Mouse (Mus musculus) kidney, adult 2 months (tissue): ENCODE results near the gene Pfas. TPM values are rescaled to one million over a fixed set of nuclear protein-coding genes. Genes with fewer than 3 reads are reported as not detected.
"Not testable (repeated sequence)": the region's sequence is repeated elsewhere in the genome, so short reads cannot be mapped to it uniquely, and the experiment has no call there.

Experiments used
- DNase-seq: peaks from one replicate; pipeline ENCODE4 v3.0.0; 2021
- H3K27ac ChIP-seq: fragments of 200-500 bp; 2 replicates; pipeline ENCODE4 v1.5.1; 2012; ENCODE audit warnings: low read depth, low read length, control low read depth, inconsistent platforms; ENCODE audit not compliant: insufficient read depth
- H3K27me3 ChIP-seq: fragments of 200-500 bp; replicated peaks from 2 replicates; pipeline ENCODE4 v1.6.1; 2012; ENCODE audit warnings: mild to moderate bottlenecking, moderate library complexity, low read length, inconsistent platforms; ENCODE audit not compliant: control insufficient read depth, insufficient read depth
- H3K36me3 ChIP-seq: fragments of 200-500 bp; 2 replicates; pipeline ENCODE4 v1.6.1; 2012; ENCODE audit warnings: mild to moderate bottlenecking, moderate library complexity, low read length, inconsistent platforms; ENCODE audit not compliant: control insufficient read depth, insufficient read depth
- H3K4me1 ChIP-seq: fragments of 200-500 bp; 2 replicates; pipeline ENCODE4 v1.6.1; 2011; ENCODE audit warnings: low read length; ENCODE audit not compliant: control insufficient read depth, insufficient read depth
- H3K4me3 ChIP-seq: fragments of 200-500 bp; 2 replicates; pipeline ENCODE4 v1.5.1; 2011; ENCODE audit warnings: mild to moderate bottlenecking, low read depth, low read length, control low read depth; ENCODE audit not compliant: insufficient read depth
- CTCF ChIP-seq: fragments of 200-500 bp; conservative IDR thresholded peaks from 2 replicates; pipeline ENCODE4 v1.5.1; 2011; ENCODE audit warnings: low read depth, mild to moderate bottlenecking, control low read depth, low read length, moderate library complexity, mixed read lengths; ENCODE audit not compliant: insufficient read depth, insufficient read length
- POLR2A ChIP-seq: fragments of 200-500 bp; IDR thresholded peaks from one replicate; pipeline ENCODE4 v1.6.1; 2011; ENCODE audit warnings: low read depth, low read length, control low read depth
- WGBS: fragments of 180-500 bp; shearing (Covaris S2); methylation state at CpG from one replicate; pipeline ENCODE4 v1.1.7; 2018; 5-methylcytosine and 5-hydroxymethylcytosine counted together
- polyA plus RNA-seq: library from polyadenylated mRNA; depleted of rRNA; stranded (reverse); fragments of >200 nt; gene quantifications from 2 replicates; pipeline ENCODE4 v1.2.3, GENCODE M21; 2012

The Pfas gene
- polyA plus RNA-seq, 1 experiment: 17.2 TPM

DNA sequence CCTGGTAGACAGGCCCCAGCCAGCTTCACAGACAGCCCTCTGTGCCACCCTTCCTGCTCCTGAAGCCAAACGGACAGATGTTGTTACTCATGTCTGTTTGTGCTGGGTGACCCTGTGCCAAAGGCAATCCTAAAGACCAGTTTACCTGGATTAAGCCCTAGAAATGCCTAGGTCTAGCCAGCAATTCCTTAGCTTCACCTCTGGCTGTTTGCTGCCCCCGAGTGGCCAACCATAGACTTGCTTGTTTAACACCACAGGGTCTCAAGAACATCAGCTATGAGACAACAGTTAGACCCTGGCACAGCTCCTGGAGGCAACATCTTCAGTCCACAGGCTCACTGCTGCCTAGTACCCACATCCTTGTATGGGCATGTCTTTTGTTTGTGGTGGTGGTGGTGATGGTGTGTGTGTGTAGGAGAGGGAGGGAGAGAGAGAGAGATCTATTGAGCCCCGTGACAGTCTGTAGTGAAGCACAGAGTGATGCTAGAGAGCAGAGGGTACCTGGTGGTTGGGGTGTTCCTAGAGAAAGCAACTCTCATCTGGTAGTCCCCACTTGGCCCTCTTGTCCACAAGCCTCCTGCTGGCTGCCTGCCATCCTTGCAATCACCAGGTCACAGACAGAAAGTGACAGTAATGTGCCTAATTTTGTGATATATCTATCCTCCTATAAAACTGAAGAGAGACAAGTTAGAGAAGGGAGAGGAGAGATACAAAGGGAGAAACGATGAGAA lies 25.5 kb downstream of the Pfas start:
- no peaks in the 10 kb centered on the region for H3K27me3 ChIP-seq
- TF ChIP-seq CTCF: peak; percentile 94
- no peak for TF ChIP-seq POLR2A
- H3K36me3 ChIP-seq: no peaks in the 10 kb centered on the region
- H3K27ac ChIP-seq: no peak overlapping the region
- 27% methylated on average over 4 of the region's 4 CpGs for WGBS
- 0 out of 2 replicates have a peak, but pooled peaks cover 2% of the 10 kb centered on the region for H3K4me1 ChIP-seq
- DNase-seq: peak; percentile 83
- H3K4me3 ChIP-seq: no peak overlapping the region

DNA sequence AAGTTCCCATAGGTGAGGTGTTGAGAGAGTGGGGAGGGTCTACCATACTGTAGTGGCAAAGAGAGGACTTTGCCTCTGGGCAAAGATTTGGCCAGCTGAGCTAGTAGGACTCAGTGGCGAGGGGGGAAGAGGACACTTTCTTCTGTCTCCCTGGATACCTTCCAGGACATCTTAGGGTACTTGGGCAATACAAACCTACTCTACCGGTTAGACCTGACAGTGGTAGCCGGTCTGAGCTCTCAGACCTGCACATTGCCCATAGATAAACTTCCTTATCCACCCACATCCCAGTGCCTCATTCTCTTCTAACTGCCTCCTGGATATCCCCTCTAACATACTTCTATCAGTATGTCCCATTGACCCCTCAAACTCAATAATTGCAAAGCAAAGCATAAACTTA lies 27.3 kb downstream of the Pfas start:
- H3K36me3 ChIP-seq: no peaks in the 10 kb centered on the region
- no peak for TF ChIP-seq POLR2A
- TF ChIP-seq CTCF: no peak
- no peak overlapping the region for H3K27ac ChIP-seq
- 71% methylated on average over 3 of the region's 3 CpGs for WGBS
- no peak overlapping the region for H3K4me3 ChIP-seq
- 0 out of 2 replicates have a peak, but pooled peaks cover 2% of the 10 kb centered on the region for H3K4me1 ChIP-seq
- no peak for DNase-seq
- H3K27me3 ChIP-seq: no peaks in the 10 kb centered on the region

DNA sequence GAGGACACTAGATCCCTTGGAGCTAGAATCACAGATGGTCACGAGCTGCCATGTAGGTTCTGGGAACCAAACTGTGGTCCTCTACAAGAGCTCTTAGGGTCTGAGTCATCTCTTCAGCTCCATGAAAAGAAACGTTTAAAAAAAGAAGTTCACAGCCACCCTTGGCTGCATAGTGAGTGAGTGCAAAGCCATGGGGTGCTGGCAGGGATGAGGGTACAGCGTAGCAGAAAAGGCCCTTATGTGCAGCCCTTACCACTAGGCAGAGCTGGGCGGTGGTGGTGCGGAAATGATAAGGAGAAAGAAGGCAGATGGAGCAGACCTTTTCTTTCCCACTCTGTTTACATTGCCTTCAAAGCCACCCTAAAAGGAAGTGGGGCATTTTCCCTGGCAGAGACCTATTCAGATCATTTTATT lies 28.9 kb downstream of the Pfas start:
- Histone ChIP-seq H3K27ac (no peak overlapping the region), H3K4me1 (0 out of 2 replicates have a peak, but pooled peaks cover 2% of the 10 kb centered on the region), H3K36me3 (no peaks in the 10 kb centered on the region), H3K4me3 (no peak overlapping the region), H3K27me3 (no peaks in the 10 kb centered on the region)
- TF ChIP-seq POLR2A: no peak
- no peak for TF ChIP-seq CTCF
- WGBS: 69% methylated on average over 5 of the region's 5 CpGs
- no peak for DNase-seq

DNA sequence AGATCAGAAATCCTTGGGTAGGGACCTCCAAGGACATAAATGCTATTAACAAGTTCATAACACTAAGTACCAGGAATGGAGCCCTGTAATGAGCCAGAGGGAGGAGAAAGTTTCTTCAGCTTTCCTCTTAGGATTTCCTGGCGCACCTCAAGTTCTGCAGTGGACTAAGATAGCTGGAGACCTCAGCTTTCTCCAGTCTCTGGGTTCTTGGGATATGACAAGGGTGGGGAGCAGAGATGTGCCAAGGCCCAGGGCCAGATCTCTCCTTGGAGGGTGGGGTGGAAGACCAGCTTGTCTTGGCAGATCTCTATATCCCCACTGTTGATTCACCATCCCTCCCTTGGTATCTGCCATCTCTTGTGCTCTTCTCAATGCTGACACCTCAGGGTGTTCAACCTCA lies 32.7 kb downstream of the Pfas start:
- Histone ChIP-seq H3K27ac (0 out of 2 replicates have a peak overlapping the region, but pooled peaks have one; percentile 11), H3K27me3 (no peaks in the 10 kb centered on the region), H3K4me3 (no peak overlapping the region), H3K36me3 (no peaks in the 10 kb centered on the region), H3K4me1 (no peaks in the 10 kb centered on the region)
- WGBS: 82% methylated on average over 1 of the region's 1 CpGs
- TF ChIP-seq CTCF (no peak), POLR2A (no peak)
- no peak for DNase-seq

DNA sequence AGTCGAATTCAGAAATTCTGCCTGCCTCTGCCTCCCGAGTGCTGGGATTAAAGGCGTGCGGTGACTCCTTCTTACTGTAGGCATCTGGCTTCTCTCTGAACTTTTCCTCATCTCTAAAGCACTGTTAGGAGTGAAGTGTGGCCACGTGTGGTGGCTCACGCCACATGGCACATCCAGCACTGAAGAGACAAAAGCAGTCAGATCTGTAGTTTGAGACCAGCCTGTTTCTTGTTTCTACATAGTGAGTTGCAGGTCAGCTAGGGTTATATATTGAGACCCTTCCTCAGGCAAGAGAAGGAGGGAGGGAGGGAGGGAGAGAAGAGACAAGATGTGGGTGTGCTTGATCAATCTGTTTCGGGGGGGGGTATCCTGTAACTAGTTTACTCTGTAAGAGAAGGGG lies 33.2 kb downstream of the Pfas start, which contains the start of gene Rangrf:
Gene Rangrf (minus strand): TSS at position 101 of the 400 bp plus-strand sequence.
- Histone ChIP-seq H3K36me3 (no peaks in the 10 kb centered on the region), H3K27me3 (no peaks in the 10 kb centered on the region), H3K4me1 (peaks cover 1% of the 10 kb centered on the region), H3K27ac (peak within 1 kb of the TSS; percentile 11; the same call in 1 of the 2 replicates), H3K4me3 (peak within 1 kb of the TSS; percentile 50; the same call in 1 of the 2 replicates)
- TF ChIP-seq POLR2A: no peak
- no peak for TF ChIP-seq CTCF
- WGBS: 87% methylated on average over 7 of the region's 7 CpGs
- DNase-seq: no peak

DNA sequence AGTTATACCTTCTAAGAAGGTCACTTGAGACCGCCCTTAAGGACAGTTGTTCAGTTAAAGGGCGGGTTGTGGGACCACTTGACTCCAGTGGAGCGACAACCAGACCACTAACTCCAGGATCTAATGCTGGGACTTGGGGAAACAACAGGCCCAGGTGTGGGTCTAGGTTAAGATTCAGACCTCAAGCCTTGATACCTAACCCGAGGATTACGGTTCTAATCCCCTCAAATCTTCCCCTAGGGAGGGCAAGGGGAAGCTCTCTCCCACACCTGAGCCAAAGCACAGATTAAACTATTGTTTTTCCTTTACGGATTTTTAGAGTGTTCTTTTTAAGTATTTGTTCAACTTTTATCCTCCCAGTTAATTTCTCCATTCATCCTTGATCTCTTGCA lies 34.2 kb downstream of the Pfas start:
- no peaks in the 10 kb centered on the region for H3K36me3 ChIP-seq
- H3K27me3 ChIP-seq: no peaks in the 10 kb centered on the region
- no peak for TF ChIP-seq POLR2A
- no peak for TF ChIP-seq CTCF
- DNase-seq: no peak
- no peak overlapping the region; the same call in 1 of the 2 replicates for H3K27ac ChIP-seq
- 32% methylated on average over 6 of the region's 6 CpGs for WGBS
- peaks cover 5% of the 10 kb centered on the region for H3K4me1 ChIP-seq
- peak overlapping the region; percentile 50 for H3K4me3 ChIP-seq

DNA sequence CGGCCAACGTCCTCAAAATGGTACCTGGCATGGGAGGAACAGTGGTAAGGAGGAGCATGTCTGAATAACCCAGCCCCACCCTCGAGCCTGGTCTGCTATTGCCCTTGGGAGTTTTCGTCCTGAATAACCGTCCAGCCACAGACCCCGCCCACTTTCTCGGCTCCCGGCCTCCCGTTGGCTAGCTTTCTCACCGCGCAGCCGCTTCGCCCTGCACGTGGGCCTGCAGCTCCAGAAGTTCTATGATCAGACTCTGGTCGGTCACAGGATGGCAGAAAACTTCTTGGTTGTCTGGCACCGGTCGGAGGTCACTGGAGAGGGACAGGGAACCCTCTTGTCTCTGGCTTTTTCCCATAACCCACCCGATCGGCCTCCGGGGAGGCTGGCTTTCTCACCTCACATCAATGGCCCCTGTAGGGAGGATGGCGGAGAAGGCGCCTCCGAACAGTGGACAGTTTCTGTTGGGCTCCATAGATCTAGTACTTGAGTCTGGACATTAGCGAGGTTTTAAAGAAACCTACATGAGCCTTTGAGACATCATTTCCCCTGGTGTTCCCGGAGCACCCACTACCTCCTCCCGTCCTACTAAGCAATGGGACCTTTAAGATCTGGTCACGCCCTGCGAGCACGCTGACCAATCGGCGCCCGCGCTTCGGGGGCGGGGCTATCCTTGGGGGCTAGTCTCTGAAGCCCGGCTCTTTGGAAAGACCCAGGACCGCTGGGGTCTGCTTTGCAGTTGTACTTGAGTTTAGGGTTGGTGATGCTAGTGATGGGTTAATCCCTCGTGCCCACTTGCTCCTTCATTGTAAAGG lies 34.8 kb downstream of the Pfas start:
- peak overlapping the region; percentile 14; the same call in 1 of the 2 replicates for H3K27ac ChIP-seq
- not testable (repeated sequence) for H3K36me3 ChIP-seq, H3K4me1 ChIP-seq, H3K27me3 ChIP-seq
- peak overlapping the region; percentile 50 for H3K4me3 ChIP-seq
- peak; percentile 94 for DNase-seq
- WGBS: 2% methylated on average over 38 of the region's 38 CpGs
